Mouse (Mus musculus) telencephalon, adult 2 months (tissue): ENCODE results near the gene Atl1.
A peak's percentile ranks its signal among the peaks of the same experiment; 100 is the strongest.

Experiments
- DNase-seq: peaks from one replicate; pipeline ENCODE4 v3.0.0-alpha.2; 2011; ENCODE audit warnings: low read depth, low spot score

Atl1 gene

GRCm38 (mm10) chr12:69881198-69881905, 11.1 kb upstream of the Atl1 start:
- DNase-seq, result no peak

- DNase-seq, result no peak
These were observed 8.4 kb upstream of the Atl1 start for GRCm38 (mm10) chr12:69884053-69884452.

GRCm38 (mm10) chr12:69885170-69885923, 7.1 kb upstream of the Atl1 start:
- no peak for DNase-seq

GRCm38 (mm10) chr12:69887776-69888175, 4.6 kb upstream of the Atl1 start:
- DNase-seq, result no peak

- no peak for DNase-seq
These were observed 4.1 kb upstream of the Atl1 start for GRCm38 (mm10) chr12:69888345-69888744.

GRCm38 (mm10) chr12:69890051-69890450, 2.4 kb upstream of the Atl1 start:
- no peak for DNase-seq

GRCm38 (mm10) chr12:69890476-69890875, 1.9 kb upstream of the Atl1 start:
- DNase-seq, result no peak

- DNase-seq, result no peak
These were observed 693 bp upstream of the Atl1 start for GRCm38 (mm10) chr12:69891721-69892120.

- no peak for DNase-seq
These were observed 1.5 kb downstream of the Atl1 start for GRCm38 (mm10) chr12:69893927-69894326.

- no peak for DNase-seq
These were observed 2.6 kb downstream of the Atl1 start for GRCm38 (mm10) chr12:69895046-69895445.

GRCm38 (mm10) chr12:69898119-69898518, 5.7 kb downstream of the Atl1 start:
- DNase-seq, result no peak

- peak; percentile 28 for DNase-seq
These were observed 12.6 kb downstream of the Atl1 start for GRCm38 (mm10) chr12:69904991-69905390.

GRCm38 (mm10) chr12:69907667-69908510, 15.5 kb downstream of the Atl1 start:
- DNase-seq, result peak; percentile 84

GRCm38 (mm10) chr12:69908511-69908900, 16.1 kb downstream of the Atl1 start:
- peak; percentile 91 for DNase-seq

- DNase-seq, result no peak
These were observed 19.5 kb downstream of the Atl1 start for GRCm38 (mm10) chr12:69911906-69912305.

GRCm38 (mm10) chr12:69912737-69913136, 20.3 kb downstream of the Atl1 start:
- no peak for DNase-seq

GRCm38 (mm10) chr12:69917870-69918269, 25.5 kb downstream of the Atl1 start:
- no peak for DNase-seq

- DNase-seq, result no peak
These were observed 29.7 kb downstream of the Atl1 start for GRCm38 (mm10) chr12:69922099-69922498.

- no peak for DNase-seq
These were observed 30.7 kb downstream of the Atl1 start for GRCm38 (mm10) chr12:69923128-69923527.

- no peak for DNase-seq
These were observed 31.2 kb downstream of the Atl1 start for GRCm38 (mm10) chr12:69923603-69924002.

- no peak for DNase-seq
These were observed 31.6 kb downstream of the Atl1 start for GRCm38 (mm10) chr12:69924012-69924411.

- DNase-seq, result no peak
These were observed 34.3 kb downstream of the Atl1 start for GRCm38 (mm10) chr12:69926716-69927115.
